ENCODE assay signal across 11 mouse cellular contexts in genomic region chr9:42035995-42036394, GRCm38 (mm10).
DNase-seq lines count a peak whose midpoint lies in the region; ATAC-seq and TF ChIP-seq lines count a peak whose summit lies in the region.
"Had no signal": no experiment of that assay in that cellular context is flagged by ENCODE, and none has a peak within 500 bp of the region (broad histone marks: within the 10 kb centered on the region; RNA-seq: fewer than 3 reads in every experiment).

No protein-coding gene starts in this region.

- peak; percentile 59 for DNase-seq in cerebellum, adult 11-12 months
- DNase-seq in cerebellum, adult 9-11 months: no peak
- DNase-seq in testis, postnatal 10 days (ENCODE audit: low spot score): peak; percentile 60
- no peak for DNase-seq in testis, postnatal 14 days (ENCODE audit: low spot score)
- peak; percentile 39 for DNase-seq in lung, postnatal 10 days
- no peak for DNase-seq in heart, adult 11 months
- no peak for DNase-seq in embryonic facial prominence, embryonic 10.5 days (ENCODE audit: low spot score)
- no peak for DNase-seq in hindbrain, postnatal 0 days (ENCODE audit: low spot score)
- DNase-seq: heart, postnatal 36 days had no signal

- no peak overlapping the region for H3K9ac ChIP-seq in hindbrain, postnatal 0 days (replicated peaks; ENCODE audit: low read length)
- H3K9ac ChIP-seq: forebrain, embryonic 15.5 days; midbrain, embryonic 15.5 days had no signal

- H3K9me3 ChIP-seq in embryonic facial prominence, embryonic 10.5 days: no peaks in the 10 kb centered on the region
- no peaks in the 10 kb centered on the region for H3K9me3 ChIP-seq in hindbrain, postnatal 0 days (ENCODE audit: low read length)
- H3K9me3 ChIP-seq: forebrain, embryonic 15.5 days; midbrain, embryonic 15.5 days had no signal

- H3K36me3 ChIP-seq in embryonic facial prominence, embryonic 10.5 days (replicated peaks): peaks cover 3% of the 10 kb centered on the region; the same call in 1 of the 2 replicates
- peaks cover 11% of the 10 kb centered on the region; the same call in 1 of the 2 replicates for H3K36me3 ChIP-seq in hindbrain, postnatal 0 days (ENCODE audit: insufficient read depth, low read length)
- H3K36me3 ChIP-seq: midbrain, embryonic 15.5 days had no signal

- TF ChIP-seq CTCF in hindbrain, postnatal 0 days (IDR thresholded peaks at IDR 0.05; ENCODE audit: low read depth): no peak

- peaks cover 4% of the 10 kb centered on the region for H3K27me3 ChIP-seq in embryonic facial prominence, embryonic 10.5 days (replicated peaks; ENCODE audit: low read depth, poor library complexity, severe bottlenecking)
- H3K27me3 ChIP-seq in hindbrain, postnatal 0 days (ENCODE audit: insufficient read depth, low read length): no peaks in the 10 kb centered on the region
- H3K27me3 ChIP-seq: forebrain, embryonic 15.5 days; midbrain, embryonic 15.5 days had no signal

- H3K4me3 ChIP-seq in embryonic facial prominence, embryonic 10.5 days: no peak overlapping the region
- H3K4me3 ChIP-seq in hindbrain, postnatal 0 days (ENCODE audit: low read length): no peak overlapping the region
- H3K4me3 ChIP-seq: forebrain, embryonic 15.5 days; midbrain, embryonic 15.5 days had no signal

- WGBS in embryonic facial prominence, embryonic 10.5 days: 85% methylated on average over 5 of the region's 5 CpGs
- 55% methylated on average over 5 of the region's 5 CpGs for WGBS in hindbrain, postnatal 0 days

- peaks cover 35% of the 10 kb centered on the region for H3K4me1 ChIP-seq in embryonic facial prominence, embryonic 10.5 days
- no peaks in the 10 kb centered on the region for H3K4me1 ChIP-seq in hindbrain, postnatal 0 days (ENCODE audit: insufficient read depth, low read length)

- no peak for ATAC-seq in hindbrain, postnatal 0 days
- ATAC-seq: forebrain, embryonic 15.5 days; midbrain, embryonic 15.5 days had no signal

- no peak overlapping the region for H3K4me2 ChIP-seq in hindbrain, postnatal 0 days (ENCODE audit: low read depth, low read length)
- H3K4me2 ChIP-seq: forebrain, embryonic 15.5 days; midbrain, embryonic 15.5 days had no signal

- no peak overlapping the region for H3K27ac ChIP-seq in embryonic facial prominence, embryonic 10.5 days (replicated peaks)
- no peak overlapping the region for H3K27ac ChIP-seq in hindbrain, postnatal 0 days
- H3K27ac ChIP-seq: forebrain, embryonic 15.5 days; midbrain, embryonic 15.5 days had no signal

Comparison
In these comparisons a context has a peak if more than half of its experiments do, and no peak if none do; other contexts are left out.
1. DNase-seq: peak in cerebellum, adult 11-12 months (single experiment), testis, postnatal 10 days (single experiment) and lung, postnatal 10 days (single experiment); none in cerebellum, adult 9-11 months (single experiment), testis, postnatal 14 days (single experiment), heart, adult 11 months (single experiment), embryonic facial prominence, embryonic 10.5 days (single experiment) and hindbrain, postnatal 0 days (single experiment).